8 mouse cellular contexts compared by ENCODE assay signal in the genomic region with DNA sequence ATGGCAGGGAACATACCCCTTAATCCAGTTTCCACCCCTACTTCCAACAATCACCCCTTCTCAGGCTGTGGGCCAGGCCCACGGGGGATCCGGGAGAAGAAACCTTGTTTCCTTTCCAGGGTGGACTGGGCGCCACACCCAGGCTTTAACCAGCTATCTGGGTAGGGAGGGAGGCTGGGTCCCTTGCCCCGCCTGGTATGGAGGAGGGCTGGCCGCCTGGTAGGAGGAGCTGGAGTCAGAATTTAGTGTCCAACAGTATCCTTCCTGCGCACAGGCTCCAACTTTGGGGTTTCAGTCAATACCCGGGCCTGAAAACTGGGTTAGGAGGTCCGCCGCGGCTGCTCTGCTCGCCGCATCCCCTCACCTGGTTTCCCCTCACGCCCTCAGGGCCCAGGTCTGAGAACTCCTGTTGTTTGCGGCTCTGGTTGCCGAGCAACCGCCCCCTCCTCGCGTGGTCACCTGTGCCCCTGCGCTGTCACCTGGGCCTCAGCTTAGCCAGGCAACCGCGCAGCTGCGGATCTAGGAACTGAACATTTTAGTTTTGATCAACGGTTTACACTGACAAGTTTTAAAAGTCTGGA. TPM values are rescaled to one million over a fixed set of nuclear protein-coding genes. Genes with fewer than 3 reads are reported as not detected.
A peak's percentile ranks its signal among the peaks of the same experiment; 100 is the strongest.
DNase-seq lines count a peak whose midpoint lies in the region; ATAC-seq lines count a peak whose summit lies in the region.

Tekt2 (minus strand) TSS at position 408 of the 581 bp plus-strand sequence.

- peak within 1 kb of the TSS; percentile 41 for H3K4me2 ChIP-seq in heart, embryonic 16.5 days (ENCODE audit: low read depth, low read length)
- peak within 1 kb of the TSS; percentile 46 for H3K4me2 ChIP-seq in hindbrain, embryonic 16.5 days (ENCODE audit: low read length)
- H3K4me2 ChIP-seq in midbrain, embryonic 15.5 days: peak within 1 kb of the TSS; percentile 10

- peak within 1 kb of the TSS; percentile 16 for H3K4me3 ChIP-seq in heart, embryonic 16.5 days (ENCODE audit: low read length)
- H3K4me3 ChIP-seq in embryonic facial prominence, embryonic 10.5 days: peak within 1 kb of the TSS; percentile 35
- H3K4me3 ChIP-seq in hindbrain, embryonic 16.5 days (ENCODE audit: low read length): no peak within 1 kb of the TSS
- no peak within 1 kb of the TSS for H3K4me3 ChIP-seq in midbrain, embryonic 15.5 days

- peaks cover 13% of the 10 kb centered on the region for H3K4me1 ChIP-seq in heart, embryonic 16.5 days (ENCODE audit: control insufficient read depth, insufficient read depth, low read length)
- peaks cover 26% of the 10 kb centered on the region for H3K4me1 ChIP-seq in embryonic facial prominence, embryonic 10.5 days
- H3K4me1 ChIP-seq in hindbrain, embryonic 16.5 days (ENCODE audit: control insufficient read depth, insufficient read depth, low read depth, low read length): peaks cover 17% of the 10 kb centered on the region
- peaks cover 21% of the 10 kb centered on the region for H3K4me1 ChIP-seq in midbrain, embryonic 15.5 days

- peak within 1 kb of the TSS; percentile 40; the same call in 1 of the 2 replicates for H3K9ac ChIP-seq in heart, embryonic 16.5 days (ENCODE audit: low read length)
- peak within 1 kb of the TSS; percentile 33 for H3K9ac ChIP-seq in hindbrain, embryonic 16.5 days (ENCODE audit: low read depth, low read length)
- H3K9ac ChIP-seq in midbrain, embryonic 15.5 days: no peak within 1 kb of the TSS

- no peaks in the 10 kb centered on the region for H3K36me3 ChIP-seq in heart, embryonic 16.5 days (ENCODE audit: control insufficient read depth, insufficient read depth)
- no peaks in the 10 kb centered on the region for H3K36me3 ChIP-seq in embryonic facial prominence, embryonic 10.5 days (replicated peaks)
- H3K36me3 ChIP-seq in hindbrain, embryonic 16.5 days (ENCODE audit: control insufficient read depth, insufficient read depth, low read length): no peaks in the 10 kb centered on the region
- H3K36me3 ChIP-seq in midbrain, embryonic 15.5 days (replicated peaks): no peaks in the 10 kb centered on the region

- peaks cover 10% of the 10 kb centered on the region for H3K27me3 ChIP-seq in heart, embryonic 16.5 days (ENCODE audit: control insufficient read depth, insufficient read depth, low read length)
- peaks cover 43% of the 10 kb centered on the region for H3K27me3 ChIP-seq in embryonic facial prominence, embryonic 10.5 days (replicated peaks; ENCODE audit: low read depth, poor library complexity, severe bottlenecking)
- H3K27me3 ChIP-seq in hindbrain, embryonic 16.5 days (replicated peaks; ENCODE audit: control insufficient read depth, insufficient read depth, low read length): peaks cover 6% of the 10 kb centered on the region; the same call in 1 of the 2 replicates
- H3K27me3 ChIP-seq in midbrain, embryonic 15.5 days (replicated peaks): peaks cover 11% of the 10 kb centered on the region; the same call in 1 of the 2 replicates

- H3K9me3 ChIP-seq in heart, embryonic 16.5 days (replicated peaks; ENCODE audit: control insufficient read depth, low read length): no peaks in the 10 kb centered on the region
- H3K9me3 ChIP-seq in embryonic facial prominence, embryonic 10.5 days: no peaks in the 10 kb centered on the region
- no peaks in the 10 kb centered on the region for H3K9me3 ChIP-seq in hindbrain, embryonic 16.5 days (ENCODE audit: control insufficient read depth, low read length)
- no peaks in the 10 kb centered on the region for H3K9me3 ChIP-seq in midbrain, embryonic 15.5 days

- ATAC-seq in heart, embryonic 16.5 days (replicated peaks; ENCODE audit: extremely low read depth, insufficient read depth, low FRiP score): no peak
- ATAC-seq in hindbrain, embryonic 16.5 days: no peak
- ATAC-seq in midbrain, embryonic 15.5 days (replicated peaks): no peak

- DNase-seq in heart, postnatal 4 days: no peak
- DNase-seq in embryonic facial prominence, embryonic 10.5 days (ENCODE audit: low spot score): peak; percentile 61
- DNase-seq in thymus, postnatal 10 days (ENCODE audit: low spot score in 2 of 2): no peak
- DNase-seq in adrenal gland, postnatal 10 days: no peak
- no peak for DNase-seq in adipocyte (ENCODE audit: low spot score)

- H3K27ac ChIP-seq in heart, embryonic 16.5 days (ENCODE audit: low read length): no peak within 1 kb of the TSS
- no peak within 1 kb of the TSS for H3K27ac ChIP-seq in embryonic facial prominence, embryonic 10.5 days (replicated peaks)
- no peak within 1 kb of the TSS for H3K27ac ChIP-seq in hindbrain, embryonic 16.5 days (ENCODE audit: low read depth, low read length)
- no peak within 1 kb of the TSS for H3K27ac ChIP-seq in midbrain, embryonic 15.5 days

- WGBS in heart, embryonic 16.5 days: 12% methylated on average over 23 of the region's 23 CpGs
- 7% methylated on average over 23 of the region's 23 CpGs for WGBS in embryonic facial prominence, embryonic 10.5 days
- WGBS in hindbrain, embryonic 16.5 days: 9% methylated on average over 23 of the region's 23 CpGs
- WGBS in midbrain, embryonic 15.5 days: 12% methylated on average over 23 of the region's 23 CpGs

RNA-seq across cellular contexts. Expression of gene Tekt2, which starts in this region (rescaled TPM):
- polyA plus RNA-seq in heart, embryonic 16.5 days (2015; fragmentation: Nextera tagmentation; extraction: Ambion mirVana): 2.3 and 2.7 TPM in 2 replicates
- total RNA-seq in heart, postnatal 4 days (2021): under 1 TPM; 0.41 to 0.61 TPM
- polyA plus RNA-seq in embryonic facial prominence, embryonic 10.5 days (2016; fragmentation: Nextera tagmentation; extraction: Ambion mirVana): 1.4 TPM in 2 replicates
- polyA plus RNA-seq in hindbrain, embryonic 16.5 days (2015; fragmentation: Nextera tagmentation; extraction: Ambion mirVana): 11.8 and 13.5 TPM in 2 replicates
- 11.8 and 15.1 TPM in 2 replicates for polyA plus RNA-seq in midbrain, embryonic 15.5 days (2015; fragmentation: Nextera tagmentation; extraction: Ambion mirVana)
- total RNA-seq in adrenal gland, postnatal 10 days (2021): 1 to 10 TPM in 1 of 2 experiments, under 1 TPM in 1; 0.57 to 2.8 TPM

Comparison
In these comparisons a context has a peak if more than half of its experiments do, and no peak if none do; other contexts are left out.
1. H3K4me3 ChIP-seq: peak in heart, embryonic 16.5 days (single experiment) and embryonic facial prominence, embryonic 10.5 days (single experiment); none in hindbrain, embryonic 16.5 days (single experiment) and midbrain, embryonic 15.5 days (single experiment).
2. Peak in every context shown above with its lines, with median percentiles within 50 percentile points of each other: H3K4me2 ChIP-seq.